Mouse (Mus musculus): ENCODE measurements around the gene Ptprg. TPM values are rescaled to one million over a fixed set of nuclear protein-coding genes. Genes with fewer than 3 reads are reported as not detected.

Ptprg gene
- polyA plus RNA-seq, 1 experiment = 16.6 TPM

GRCm38 (mm10) chr14:11997555-11997954, 444.2 kb downstream of the Ptprg start:
- H3K36me3 ChIP-seq (ENCODE audit: control insufficient read depth, insufficient read depth) = no peaks in the 10 kb centered on the region
- H3K79me2 ChIP-seq (ENCODE audit: control insufficient read depth, insufficient read depth) = no peaks in the 10 kb centered on the region
- H3K4me3 ChIP-seq (ENCODE audit: insufficient read depth, poor library complexity, severe bottlenecking) = no peak overlapping the region
- TF ChIP-seq FOSL1 (IDR thresholded peaks at IDR 0.05; ENCODE audit: insufficient read depth, low read length, poor library complexity, severe bottlenecking) = no peak
- TF ChIP-seq MAX (IDR thresholded peaks at IDR 0.05) = no peak
- TF ChIP-seq CTCF (IDR thresholded peaks at IDR 0.05; ENCODE audit: control insufficient read depth, insufficient read depth, insufficient read length) = no peak
- TF ChIP-seq MYOD1 (IDR thresholded peaks at IDR 0.05; ENCODE audit: control insufficient read depth, insufficient read length, low read depth) = no peak
- TF ChIP-seq MYOG (IDR thresholded peaks at IDR 0.05; ENCODE audit: control insufficient read depth, extremely low read depth, insufficient read length) = no peak
- no peak for TF ChIP-seq CEBPB (IDR thresholded peaks at IDR 0.05; ENCODE audit: low read depth)
- TF ChIP-seq USF1 (IDR thresholded peaks at IDR 0.05; ENCODE audit: low read depth) = no peak
- H3K27me3 ChIP-seq (ENCODE audit: control insufficient read depth, insufficient read depth, insufficient read length) = no peaks in the 10 kb centered on the region
- H3ac ChIP-seq (ENCODE audit: control insufficient read depth, insufficient read length, low read depth) = no peak overlapping the region
- no peaks in the 10 kb centered on the region for H3K79me3 ChIP-seq (ENCODE audit: low read depth)

- no peaks in the 10 kb centered on the region for H3K79me2 ChIP-seq (ENCODE audit: control insufficient read depth, insufficient read depth)
- H3K36me3 ChIP-seq (ENCODE audit: control insufficient read depth, insufficient read depth) = no peaks in the 10 kb centered on the region
- H3K4me3 ChIP-seq (ENCODE audit: insufficient read depth, poor library complexity, severe bottlenecking) = no peak overlapping the region
- H3K27me3 ChIP-seq (ENCODE audit: control insufficient read depth, insufficient read depth, insufficient read length) = no peaks in the 10 kb centered on the region
- no peaks in the 10 kb centered on the region for H3K79me3 ChIP-seq (ENCODE audit: low read depth)
- H3ac ChIP-seq (ENCODE audit: control insufficient read depth, insufficient read length, low read depth) = no peak overlapping the region
- TF ChIP-seq FOSL1 (IDR thresholded peaks at IDR 0.05; ENCODE audit: insufficient read depth, low read length, poor library complexity, severe bottlenecking) = no peak
Measured at GRCm38 (mm10) chr14:11998464-11998863, 445.1 kb downstream of the Ptprg start.

GRCm38 (mm10) chr14:12004061-12004460, 450.7 kb downstream of the Ptprg start:
- no peaks in the 10 kb centered on the region for H3K36me3 ChIP-seq (ENCODE audit: control insufficient read depth, insufficient read depth)
- no peak for TF ChIP-seq FOSL1 (IDR thresholded peaks at IDR 0.05; ENCODE audit: insufficient read depth, low read length, poor library complexity, severe bottlenecking)
- TF ChIP-seq MYOG (IDR thresholded peaks at IDR 0.05; ENCODE audit: control insufficient read depth, extremely low read depth, insufficient read length) = no peak
- TF ChIP-seq CTCF (IDR thresholded peaks at IDR 0.05; ENCODE audit: control insufficient read depth, insufficient read depth, insufficient read length) = no peak
- no peak for TF ChIP-seq MAX (IDR thresholded peaks at IDR 0.05)
- no peaks in the 10 kb centered on the region for H3K79me2 ChIP-seq (ENCODE audit: control insufficient read depth, insufficient read depth)
- H3K4me3 ChIP-seq (ENCODE audit: insufficient read depth, poor library complexity, severe bottlenecking) = no peak overlapping the region
- H3K79me3 ChIP-seq (ENCODE audit: low read depth) = no peaks in the 10 kb centered on the region
- H3K27me3 ChIP-seq (ENCODE audit: control insufficient read depth, insufficient read depth, insufficient read length) = no peaks in the 10 kb centered on the region
- H3ac ChIP-seq (ENCODE audit: control insufficient read depth, insufficient read length, low read depth) = no peak overlapping the region

GRCm38 (mm10) chr14:12011766-12012165, 458.4 kb downstream of the Ptprg start:
- Histone ChIP-seq H3K27me3 (ENCODE audit: control insufficient read depth, insufficient read depth, insufficient read length) (no peaks in the 10 kb centered on the region), H3K4me3 (ENCODE audit: insufficient read depth, poor library complexity, severe bottlenecking) (no peak overlapping the region), H3K36me3 (ENCODE audit: control insufficient read depth, insufficient read depth) (no peaks in the 10 kb centered on the region), H3ac (ENCODE audit: control insufficient read depth, insufficient read length, low read depth) (no peak overlapping the region), H3K79me3 (ENCODE audit: low read depth) (no peaks in the 10 kb centered on the region), H3K79me2 (ENCODE audit: control insufficient read depth, insufficient read depth) (no peaks in the 10 kb centered on the region)
- TF ChIP-seq CEBPB (IDR thresholded peaks at IDR 0.05; ENCODE audit: low read depth) (no peak), MYOD1 (IDR thresholded peaks at IDR 0.05; ENCODE audit: control insufficient read depth, insufficient read length, low read depth) (no peak), MYOG (IDR thresholded peaks at IDR 0.05; ENCODE audit: control insufficient read depth, extremely low read depth, insufficient read length) (no peak), CTCF (IDR thresholded peaks at IDR 0.05; ENCODE audit: control insufficient read depth, insufficient read depth, insufficient read length) (no peak), MAX (IDR thresholded peaks at IDR 0.05) (no peak), FOSL1 (IDR thresholded peaks at IDR 0.05; ENCODE audit: insufficient read depth, low read length, poor library complexity, severe bottlenecking) (no peak), USF1 (IDR thresholded peaks at IDR 0.05; ENCODE audit: low read depth) (no peak)

- no peaks in the 10 kb centered on the region for H3K79me2 ChIP-seq (ENCODE audit: control insufficient read depth, insufficient read depth)
- H3K4me3 ChIP-seq (ENCODE audit: insufficient read depth, poor library complexity, severe bottlenecking) = no peak overlapping the region
- TF ChIP-seq MYOD1 (IDR thresholded peaks at IDR 0.05; ENCODE audit: control insufficient read depth, insufficient read length, low read depth) (no peak), FOSL1 (IDR thresholded peaks at IDR 0.05; ENCODE audit: insufficient read depth, low read length, poor library complexity, severe bottlenecking) (no peak), CEBPB (IDR thresholded peaks at IDR 0.05; ENCODE audit: low read depth) (no peak), MAX (IDR thresholded peaks at IDR 0.05) (no peak), CTCF (IDR thresholded peaks at IDR 0.05; ENCODE audit: control insufficient read depth, insufficient read depth, insufficient read length) (no peak), MYOG (IDR thresholded peaks at IDR 0.05; ENCODE audit: control insufficient read depth, extremely low read depth, insufficient read length) (no peak), USF1 (IDR thresholded peaks at IDR 0.05; ENCODE audit: low read depth) (no peak)
- H3ac ChIP-seq (ENCODE audit: control insufficient read depth, insufficient read length, low read depth) = no peak overlapping the region
- H3K36me3 ChIP-seq (ENCODE audit: control insufficient read depth, insufficient read depth) = no peaks in the 10 kb centered on the region
- H3K27me3 ChIP-seq (ENCODE audit: control insufficient read depth, insufficient read depth, insufficient read length) = no peaks in the 10 kb centered on the region
- H3K79me3 ChIP-seq (ENCODE audit: low read depth) = no peaks in the 10 kb centered on the region
Measured at GRCm38 (mm10) chr14:12025812-12026728, 472.7 kb downstream of the Ptprg start.

- Histone ChIP-seq H3K27me3 (ENCODE audit: control insufficient read depth, insufficient read depth, insufficient read length) (no peaks in the 10 kb centered on the region), H3K79me3 (ENCODE audit: low read depth) (no peaks in the 10 kb centered on the region), H3K36me3 (ENCODE audit: control insufficient read depth, insufficient read depth) (no peaks in the 10 kb centered on the region), H3K79me2 (ENCODE audit: control insufficient read depth, insufficient read depth) (no peaks in the 10 kb centered on the region), H3K4me3 (ENCODE audit: insufficient read depth, poor library complexity, severe bottlenecking) (no peak overlapping the region), H3ac (ENCODE audit: control insufficient read depth, insufficient read length, low read depth) (no peak overlapping the region)
- TF ChIP-seq FOSL1 (IDR thresholded peaks at IDR 0.05; ENCODE audit: insufficient read depth, low read length, poor library complexity, severe bottlenecking) (no peak), USF1 (IDR thresholded peaks at IDR 0.05; ENCODE audit: low read depth) (no peak), MYOG (IDR thresholded peaks at IDR 0.05; ENCODE audit: control insufficient read depth, extremely low read depth, insufficient read length) (no peak), MAX (IDR thresholded peaks at IDR 0.05) (no peak), MYOD1 (IDR thresholded peaks at IDR 0.05; ENCODE audit: control insufficient read depth, insufficient read length, low read depth) (no peak), CTCF (IDR thresholded peaks at IDR 0.05; ENCODE audit: control insufficient read depth, insufficient read depth, insufficient read length) (no peak), CEBPB (IDR thresholded peaks at IDR 0.05; ENCODE audit: low read depth) (no peak)
Measured at GRCm38 (mm10) chr14:12027247-12027646, 473.9 kb downstream of the Ptprg start.

Data from C2C12 (cell line).